Mouse (Mus musculus) megakaryocyte, embryonic 14.5 days (primary cell): ENCODE data around the gene Creb3l1. TPM values are rescaled to one million over a fixed set of nuclear protein-coding genes. Genes with fewer than 3 reads are reported as not detected.

Source experiments
- H3K27me3 ChIP-seq: replicated peaks from 2 replicates; pipeline ENCODE3; 2012; ENCODE audit warnings: inconsistent platforms
- H3K36me3 ChIP-seq: replicated peaks from 2 replicates; pipeline ENCODE3; 2012; ENCODE audit warnings: low read length, inconsistent platforms, mixed read lengths
- H3K4me1 ChIP-seq: 2 replicates; pipeline ENCODE4 v1.6.1; 2012; ENCODE audit warnings: inconsistent platforms
- H3K4me3 ChIP-seq: replicated peaks from 2 replicates; pipeline ENCODE3; 2012; ENCODE audit warnings: moderate library complexity, mild to moderate bottlenecking, inconsistent platforms
- H3K9me3 ChIP-seq: 2 replicates; pipeline ENCODE4 v1.6.1; 2012; ENCODE audit warnings: inconsistent platforms
- FLI1 ChIP-seq: IDR thresholded peaks from 2 replicates; pipeline ENCODE4 v1.6.1; 2012; ENCODE audit warnings: low read length, inconsistent platforms, mixed read lengths
- GATA1 ChIP-seq: IDR thresholded peaks from 3 replicates; pipeline ENCODE4 v1.6.1; 2012; ENCODE audit warnings: mixed read lengths, low read length, inconsistent platforms, borderline replicate concordance
- polyA plus RNA-seq: library from polyadenylated mRNA; stranded (reverse); fragments of >175 nt; gene quantifications from 2 replicates; pipeline ENCODE4 v1.2.3, GENCODE M21; 2012; ENCODE audit warnings: low replicate concordance; ENCODE audit not compliant: insufficient read depth

Creb3l1 gene
- polyA plus RNA-seq, 1 experiment, result 22.3 TPM

DNA sequence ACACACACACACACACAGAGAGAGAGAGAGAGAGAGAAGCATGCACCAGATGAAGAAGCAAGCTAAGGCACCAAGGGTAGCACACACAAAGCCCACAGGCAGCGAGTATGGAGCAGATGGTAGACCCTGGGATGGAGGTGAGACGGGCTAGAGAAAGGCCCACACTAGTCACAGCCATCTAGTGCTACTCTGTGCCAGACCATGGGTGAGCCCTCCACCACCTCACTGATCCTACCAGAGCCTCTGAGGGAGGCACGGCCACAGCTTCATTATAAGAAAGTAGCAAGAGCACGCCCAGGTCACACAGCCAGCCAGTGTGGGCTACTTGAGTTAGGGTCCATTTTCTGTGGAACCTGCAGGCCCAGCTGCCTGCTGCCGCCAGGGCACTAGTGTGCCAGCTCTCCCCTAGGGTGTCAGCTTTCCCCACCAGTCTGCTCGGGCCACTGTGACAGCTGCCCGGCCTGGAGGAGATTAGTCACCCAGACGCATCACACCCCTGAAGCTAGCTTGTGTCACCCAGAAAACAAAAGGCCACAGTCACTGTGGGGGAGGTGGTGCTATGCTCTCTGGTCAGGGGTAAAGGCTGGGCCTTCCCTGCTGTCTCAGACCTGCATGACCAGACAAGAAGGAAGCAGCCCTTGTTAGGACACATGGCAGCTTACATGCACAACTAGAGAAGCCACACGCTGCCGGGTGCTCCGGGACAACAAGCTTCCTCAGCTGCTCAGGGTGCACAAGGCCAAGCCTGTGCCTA lies 76.7 kb downstream of the Creb3l1 start:
- H3K4me3 ChIP-seq, result peak overlapping the region; percentile 93
- TF ChIP-seq GATA1, result no peak
- TF ChIP-seq FLI1, result no peak
- no peaks in the 10 kb centered on the region for H3K27me3 ChIP-seq
- no peaks in the 10 kb centered on the region for H3K9me3 ChIP-seq
- peaks cover 100% of the 10 kb centered on the region for H3K4me1 ChIP-seq
- peaks cover 63% of the 10 kb centered on the region for H3K36me3 ChIP-seq

- peaks cover 66% of the 10 kb centered on the region for H3K36me3 ChIP-seq
- H3K27me3 ChIP-seq, result no peaks in the 10 kb centered on the region
- TF ChIP-seq GATA1 (no peak), FLI1 (no peak)
- no peaks in the 10 kb centered on the region for H3K9me3 ChIP-seq
- peak overlapping the region; percentile 93 for H3K4me3 ChIP-seq
- peaks cover 100% of the 10 kb centered on the region for H3K4me1 ChIP-seq
Observed at GRCm38 (mm10) chr2:91946836-91947235, 77.5 kb downstream of the Creb3l1 start.

- peaks cover 96% of the 10 kb centered on the region for H3K4me1 ChIP-seq
Observed at GRCm38 (mm10) chr2:91945483-91945882, 78.8 kb downstream of the Creb3l1 start, which contains the start of gene Gm9821. TSS of gene Gm9821 (plus strand) at chr2:91945703.

GRCm38 (mm10) chr2:91944170-91944950 lies 79.9 kb downstream of the Creb3l1 start:
- Histone ChIP-seq H3K4me1 (peaks cover 95% of the 10 kb centered on the region), H3K4me3 (peak overlapping the region; percentile 93), H3K9me3 (no peaks in the 10 kb centered on the region), H3K27me3 (no peaks in the 10 kb centered on the region), H3K36me3 (peaks cover 82% of the 10 kb centered on the region)
- TF ChIP-seq FLI1 (no peak), GATA1 (no peak)

More at GRCm38 (mm10) chr2:91945483-91945882, 78.8 kb downstream of the Creb3l1 start, which contains the start of gene Gm9821:
- H3K9me3 ChIP-seq, result no peaks in the 10 kb centered on the region
- H3K36me3 ChIP-seq, result peaks cover 76% of the 10 kb centered on the region
- TF ChIP-seq GATA1, result no peak
- H3K27me3 ChIP-seq, result no peaks in the 10 kb centered on the region
- peak within 1 kb of the TSS; percentile 93 for H3K4me3 ChIP-seq

DNA sequence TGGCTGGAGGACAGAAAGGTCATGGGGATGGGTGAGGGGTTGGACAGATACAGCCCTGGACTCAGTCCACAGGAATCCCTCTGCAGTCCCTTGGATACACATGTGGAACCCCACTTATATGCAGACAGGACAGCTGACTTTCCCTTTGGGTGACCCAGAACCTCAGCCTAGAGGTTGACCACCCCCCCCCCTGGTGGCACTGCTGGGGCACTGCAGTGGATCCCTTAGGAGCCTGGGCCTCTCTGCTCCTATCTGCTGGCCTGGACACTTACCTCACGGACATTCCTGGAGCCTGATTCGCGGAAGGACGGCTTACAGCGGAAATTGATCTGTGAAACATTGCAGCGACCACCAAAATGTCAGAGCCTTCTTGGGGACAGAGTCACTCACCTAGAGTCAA lies 81.9 kb downstream of the Creb3l1 start:
- Histone ChIP-seq H3K9me3 (no peaks in the 10 kb centered on the region), H3K36me3 (peaks cover 96% of the 10 kb centered on the region), H3K4me3 (peak overlapping the region; percentile 46), H3K27me3 (no peaks in the 10 kb centered on the region), H3K4me1 (peaks cover 95% of the 10 kb centered on the region)
- TF ChIP-seq FLI1 (no peak), GATA1 (no peak)

GRCm38 (mm10) chr2:91939303-91939935 lies 84.9 kb downstream of the Creb3l1 start:
- Histone ChIP-seq H3K27me3 (no peaks in the 10 kb centered on the region), H3K4me3 (no peak overlapping the region), H3K4me1 (peaks cover 95% of the 10 kb centered on the region), H3K9me3 (no peaks in the 10 kb centered on the region), H3K36me3 (peaks cover 100% of the 10 kb centered on the region)
- TF ChIP-seq FLI1 (no peak), GATA1 (no peak)

GRCm38 (mm10) chr2:91936154-91936553 lies 88.1 kb downstream of the Creb3l1 start:
- peaks cover 100% of the 10 kb centered on the region for H3K36me3 ChIP-seq
- no peak for TF ChIP-seq GATA1
- TF ChIP-seq FLI1, result no peak
- peaks cover 92% of the 10 kb centered on the region for H3K4me1 ChIP-seq

DNA sequence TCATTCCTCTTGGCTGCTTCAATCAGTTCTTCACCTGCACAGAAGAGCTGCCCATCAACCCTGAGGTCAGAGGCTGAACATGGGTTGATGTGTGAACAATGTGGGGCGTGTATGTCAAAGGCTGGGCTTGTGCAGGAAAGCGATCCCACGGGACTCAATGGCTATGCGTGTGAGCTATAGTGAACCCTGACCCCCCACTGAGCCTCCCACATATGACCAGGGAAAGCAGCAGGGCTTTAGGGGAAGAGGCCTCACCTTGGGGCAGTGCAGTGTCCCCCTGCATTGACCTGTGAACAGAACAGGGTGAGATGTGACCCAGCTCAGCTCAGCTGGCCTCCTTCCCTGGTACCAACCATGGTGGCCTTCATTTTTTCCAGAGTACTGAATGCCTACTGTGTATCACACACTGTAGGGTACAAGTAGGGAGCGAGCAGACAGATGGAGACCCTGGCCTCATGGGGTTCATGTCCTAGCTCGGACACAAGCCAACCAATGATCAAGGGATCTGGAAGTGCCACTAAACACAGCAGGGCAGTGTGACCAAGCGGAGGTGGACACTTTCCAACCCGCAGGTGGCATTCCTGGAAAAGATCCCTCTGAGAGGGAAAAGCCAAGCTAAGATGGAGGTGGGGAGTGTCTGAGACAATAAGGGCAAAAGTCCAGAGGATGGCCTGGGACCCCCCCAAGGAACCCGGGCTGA lies 89.3 kb downstream of the Creb3l1 start:
- H3K4me3 ChIP-seq, result no peak overlapping the region
- H3K27me3 ChIP-seq, result no peaks in the 10 kb centered on the region
- no peaks in the 10 kb centered on the region for H3K9me3 ChIP-seq
- TF ChIP-seq GATA1, result no peak
- TF ChIP-seq FLI1, result no peak
- H3K36me3 ChIP-seq, result peaks cover 100% of the 10 kb centered on the region
- H3K4me1 ChIP-seq, result peaks cover 94% of the 10 kb centered on the region

More at GRCm38 (mm10) chr2:91936154-91936553, 88.1 kb downstream of the Creb3l1 start:
- no peaks in the 10 kb centered on the region for H3K9me3 ChIP-seq
- H3K4me3 ChIP-seq, result no peak overlapping the region
- no peaks in the 10 kb centered on the region for H3K27me3 ChIP-seq

GRCm38 (mm10) chr2:91934016-91934415 lies 90.3 kb downstream of the Creb3l1 start:
- Histone ChIP-seq H3K36me3 (peaks cover 100% of the 10 kb centered on the region), H3K9me3 (no peaks in the 10 kb centered on the region), H3K27me3 (no peaks in the 10 kb centered on the region), H3K4me1 (peaks cover 86% of the 10 kb centered on the region), H3K4me3 (peak overlapping the region; percentile 65)
- TF ChIP-seq FLI1 (no peak), GATA1 (no peak)
